Mouse (Mus musculus): ENCODE results near the gene Larp1b. TPM values are rescaled to one million over a fixed set of nuclear protein-coding genes. Genes with fewer than 3 reads are reported as not detected.

The Larp1b gene
- polyA plus RNA-seq, 1 experiment from 2014 or later = 2.2 TPM

DNA sequence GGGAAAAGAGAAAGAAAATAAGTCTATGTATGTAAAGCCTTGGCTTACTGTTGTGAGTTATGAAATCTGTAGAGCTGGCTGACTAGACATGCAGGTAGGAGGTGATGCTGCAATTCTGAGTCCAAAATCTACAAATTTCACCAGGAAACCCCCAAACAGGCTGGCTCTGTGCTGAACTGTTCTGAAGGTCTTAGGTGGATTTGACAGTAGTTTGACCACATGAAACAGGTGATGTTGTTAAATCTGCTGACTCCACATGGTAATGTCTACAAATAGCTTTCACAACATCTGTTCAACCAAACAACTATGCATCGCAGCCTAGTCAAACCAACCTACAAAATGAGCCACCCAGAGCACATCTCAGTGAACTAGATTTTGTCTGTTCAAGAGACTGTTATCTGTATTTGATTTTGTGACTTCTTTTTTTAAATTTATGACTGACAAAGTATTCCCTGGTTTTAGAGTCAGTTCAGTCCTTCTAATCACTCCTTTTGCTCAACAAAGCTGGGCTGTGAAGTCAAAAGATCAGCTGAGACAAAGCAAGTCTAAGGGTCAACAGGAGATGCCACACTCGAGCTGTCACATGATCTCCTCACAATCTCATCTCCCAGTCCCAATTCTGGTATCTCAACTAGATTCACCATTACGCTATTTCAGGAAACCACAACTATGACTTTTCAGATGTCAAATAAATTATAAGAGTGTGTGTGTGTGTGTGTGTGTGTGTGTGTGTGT is 112.4 kb downstream of the Larp1b start:
- Histone ChIP-seq H3K9ac (ENCODE audit: low read depth, low read length) (no peak overlapping the region), H3K36me3 (ENCODE audit: control insufficient read depth, insufficient read depth, low read length) (no peaks in the 10 kb centered on the region), H3K27ac (ENCODE audit: low read depth, low read length) (no peak overlapping the region), H3K4me1 (replicated peaks; ENCODE audit: control insufficient read depth, insufficient read depth, low read length) (no peaks in the 10 kb centered on the region), H3K4me3 (ENCODE audit: low read depth, low read length) (no peak overlapping the region), H3K9me3 (ENCODE audit: control insufficient read depth, low read length) (no peaks in the 10 kb centered on the region), H3K27me3 (ENCODE audit: control insufficient read depth, insufficient read depth, low read length) (no peaks in the 10 kb centered on the region), H3K4me2 (replicated peaks; ENCODE audit: low read depth, low read length) (no peak overlapping the region)
- WGBS = 90% methylated on average over 3 of the region's 3 CpGs
- no peak for DNase-seq (ENCODE audit: low spot score)
- ATAC-seq (ENCODE audit: low FRiP score) = no peak

DNA sequence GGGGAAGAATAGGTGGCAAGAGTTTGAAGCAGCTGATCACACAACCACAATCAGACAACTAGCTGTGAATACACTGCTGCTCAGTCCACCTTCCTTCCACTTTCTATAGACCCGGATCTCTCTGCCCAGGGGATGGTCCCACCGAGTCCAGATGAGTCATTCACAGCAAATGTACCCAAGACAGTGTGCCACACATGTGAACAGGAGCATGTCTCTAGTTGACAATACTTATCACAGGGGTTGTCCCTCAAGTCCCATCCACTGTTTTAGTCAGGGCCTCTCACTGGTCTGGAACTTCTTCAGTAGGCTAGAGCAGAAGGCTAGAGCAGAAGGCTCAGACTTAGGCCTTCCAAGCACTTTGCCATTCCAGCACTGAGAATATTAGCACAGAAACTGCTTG is 113.1 kb downstream of the Larp1b start:
- Histone ChIP-seq H3K4me1 (replicated peaks; ENCODE audit: control insufficient read depth, insufficient read depth, low read length) (no peaks in the 10 kb centered on the region), H3K9ac (ENCODE audit: low read depth, low read length) (no peak overlapping the region), H3K36me3 (ENCODE audit: control insufficient read depth, insufficient read depth, low read length) (no peaks in the 10 kb centered on the region), H3K4me2 (replicated peaks; ENCODE audit: low read depth, low read length) (no peak overlapping the region), H3K9me3 (ENCODE audit: control insufficient read depth, low read length) (no peaks in the 10 kb centered on the region), H3K4me3 (ENCODE audit: low read depth, low read length) (no peak overlapping the region), H3K27ac (ENCODE audit: low read depth, low read length) (no peak overlapping the region), H3K27me3 (ENCODE audit: control insufficient read depth, insufficient read depth, low read length) (no peaks in the 10 kb centered on the region)
- ATAC-seq (ENCODE audit: low FRiP score) (no peak), DNase-seq (ENCODE audit: low spot score) (no peak)
- 92% methylated on average over 2 of the region's 2 CpGs for WGBS

DNA sequence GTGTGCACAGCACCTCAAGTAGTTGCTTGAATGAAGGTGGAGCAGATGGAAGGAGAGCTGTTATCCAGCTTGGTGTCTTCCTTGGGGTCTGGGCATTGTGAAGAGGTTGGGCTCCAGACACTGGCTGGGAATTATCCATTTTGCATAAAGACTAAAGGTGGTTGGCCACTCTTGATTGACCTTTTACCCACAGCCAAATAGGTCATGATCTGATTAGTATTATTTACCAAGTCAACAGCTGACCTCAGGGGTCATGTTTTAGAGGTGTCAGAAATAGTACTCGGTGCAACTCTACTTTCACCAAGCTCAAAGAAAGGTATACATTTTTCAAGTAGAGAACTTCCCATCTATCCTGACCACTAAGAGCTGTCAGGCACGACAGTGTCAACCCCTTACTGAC is 115.7 kb downstream of the Larp1b start:
- 87% methylated on average over 2 of the region's 2 CpGs for WGBS
- H3K9me3 ChIP-seq (ENCODE audit: control insufficient read depth, low read length) = no peaks in the 10 kb centered on the region
- H3K4me1 ChIP-seq (replicated peaks; ENCODE audit: control insufficient read depth, insufficient read depth, low read length) = no peaks in the 10 kb centered on the region
- 0 out of 2 replicates have a peak, but pooled peaks cover 2% of the 10 kb centered on the region for H3K36me3 ChIP-seq (ENCODE audit: control insufficient read depth, insufficient read depth, low read length)
- ATAC-seq (ENCODE audit: low FRiP score) = no peak
- H3K9ac ChIP-seq (ENCODE audit: low read depth, low read length) = no peak overlapping the region
- no peak overlapping the region for H3K27ac ChIP-seq (ENCODE audit: low read depth, low read length)
- no peak overlapping the region for H3K4me2 ChIP-seq (replicated peaks; ENCODE audit: low read depth, low read length)
- H3K4me3 ChIP-seq (ENCODE audit: low read depth, low read length) = no peak overlapping the region
- no peaks in the 10 kb centered on the region for H3K27me3 ChIP-seq (ENCODE audit: control insufficient read depth, insufficient read depth, low read length)
- no peak for DNase-seq (ENCODE audit: low spot score)

DNA sequence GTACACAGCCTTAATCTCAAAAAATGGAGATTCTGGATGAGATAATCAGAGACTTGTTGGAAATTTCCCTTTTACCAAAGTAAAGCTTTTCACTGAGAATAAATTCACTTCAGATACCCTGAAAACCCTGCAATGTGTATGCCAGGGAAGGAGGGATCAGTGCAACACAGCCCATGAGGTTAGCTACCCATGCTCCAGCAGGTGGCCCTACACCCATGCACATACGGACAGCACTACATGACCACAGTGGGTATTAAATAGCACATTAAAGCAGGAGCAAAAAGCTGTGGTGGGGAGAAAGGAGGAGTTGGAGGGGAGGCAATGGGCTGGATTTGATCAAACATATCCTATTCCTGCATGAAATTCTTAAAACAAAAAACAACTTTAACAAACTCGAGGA is 120.9 kb downstream of the Larp1b start:
- 74% methylated on average over 2 of the region's 2 CpGs for WGBS
- no peak overlapping the region for H3K4me3 ChIP-seq (ENCODE audit: low read depth, low read length)

DNA sequence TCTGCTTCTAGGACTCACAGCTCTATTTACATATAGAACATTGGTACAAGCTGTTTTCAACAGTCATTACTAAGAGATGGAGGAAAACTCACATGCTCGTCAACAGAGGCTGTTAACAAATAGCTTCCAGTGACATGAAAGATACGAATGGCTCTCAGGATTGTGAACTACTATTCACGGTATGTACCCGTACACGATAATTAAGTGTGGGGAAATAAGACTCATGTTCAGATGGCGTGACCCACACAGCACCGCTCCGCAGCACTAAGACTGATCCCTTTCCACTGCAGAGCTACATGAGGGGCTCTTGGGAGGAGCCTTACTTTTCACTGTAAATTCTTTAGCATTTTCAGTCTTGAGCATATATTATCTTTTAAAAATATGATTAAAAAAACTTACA is 125.7 kb downstream of the Larp1b start:
- Histone ChIP-seq H3K27me3 (ENCODE audit: control insufficient read depth, insufficient read depth, low read length) (no peaks in the 10 kb centered on the region), H3K27ac (ENCODE audit: low read depth, low read length) (no peak overlapping the region), H3K9ac (ENCODE audit: low read depth, low read length) (no peak overlapping the region), H3K4me3 (ENCODE audit: low read depth, low read length) (no peak overlapping the region), H3K9me3 (ENCODE audit: control insufficient read depth, low read length) (no peaks in the 10 kb centered on the region), H3K4me2 (replicated peaks; ENCODE audit: low read depth, low read length) (no peak overlapping the region), H3K4me1 (replicated peaks; ENCODE audit: control insufficient read depth, insufficient read depth, low read length) (no peaks in the 10 kb centered on the region), H3K36me3 (ENCODE audit: control insufficient read depth, insufficient read depth, low read length) (no peaks in the 10 kb centered on the region)
- DNase-seq (ENCODE audit: low spot score) = no peak
- ATAC-seq (ENCODE audit: low FRiP score) = no peak
- whole genome bisulfite sequencing = 86% methylated on average over 8 of the region's 8 CpGs

More for the DNA sequence above, 120.9 kb downstream of the Larp1b start:
- Histone ChIP-seq H3K9ac (ENCODE audit: low read depth, low read length) (no peak overlapping the region), H3K27me3 (ENCODE audit: control insufficient read depth, insufficient read depth, low read length) (no peaks in the 10 kb centered on the region), H3K4me1 (replicated peaks; ENCODE audit: control insufficient read depth, insufficient read depth, low read length) (no peaks in the 10 kb centered on the region), H3K36me3 (ENCODE audit: control insufficient read depth, insufficient read depth, low read length) (0 out of 2 replicates have a peak, but pooled peaks cover 2% of the 10 kb centered on the region), H3K4me2 (replicated peaks; ENCODE audit: low read depth, low read length) (no peak overlapping the region), H3K9me3 (ENCODE audit: control insufficient read depth, low read length) (no peaks in the 10 kb centered on the region), H3K27ac (ENCODE audit: low read depth, low read length) (no peak overlapping the region)
- ATAC-seq (ENCODE audit: low FRiP score) = no peak
- no peak for DNase-seq (ENCODE audit: low spot score)

GRCm38 (mm10) chr3:41078673-41079072 is 129.0 kb downstream of the Larp1b start:
- Histone ChIP-seq H3K27ac (ENCODE audit: low read depth, low read length) (no peak overlapping the region), H3K4me3 (ENCODE audit: low read depth, low read length) (no peak overlapping the region), H3K27me3 (ENCODE audit: control insufficient read depth, insufficient read depth, low read length) (no peaks in the 10 kb centered on the region), H3K36me3 (ENCODE audit: control insufficient read depth, insufficient read depth, low read length) (no peaks in the 10 kb centered on the region), H3K4me1 (replicated peaks; ENCODE audit: control insufficient read depth, insufficient read depth, low read length) (0 out of 2 replicates have a peak, but pooled peaks cover 6% of the 10 kb centered on the region), H3K9ac (ENCODE audit: low read depth, low read length) (no peak overlapping the region), H3K4me2 (replicated peaks; ENCODE audit: low read depth, low read length) (no peak overlapping the region), H3K9me3 (ENCODE audit: control insufficient read depth, low read length) (no peaks in the 10 kb centered on the region)
- DNase-seq (ENCODE audit: low spot score) (no peak), ATAC-seq (ENCODE audit: low FRiP score) (no peak)
- 99% methylated on average over 2 of the region's 2 CpGs for WGBS

DNA sequence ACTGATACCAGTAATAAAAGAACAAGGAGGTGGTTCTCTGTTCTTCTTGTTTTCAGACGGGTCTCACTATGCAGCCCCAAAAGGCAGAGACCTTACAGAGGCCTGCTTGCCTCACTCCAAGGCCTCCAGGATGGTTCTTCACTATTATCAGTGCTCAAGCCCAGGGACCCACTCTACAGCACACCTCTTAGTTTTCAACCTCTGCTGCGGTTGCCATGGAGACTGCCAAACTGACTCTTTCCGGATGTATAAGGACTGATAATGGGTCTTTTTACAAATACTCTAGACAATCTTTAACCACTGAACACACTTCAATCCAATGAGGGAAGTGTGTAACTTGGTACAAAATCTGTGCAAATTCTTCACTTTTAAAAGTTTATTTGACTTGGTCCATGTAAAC is 131.1 kb downstream of the Larp1b start:
- Histone ChIP-seq H3K27ac (ENCODE audit: low read depth, low read length) (no peak overlapping the region), H3K4me2 (replicated peaks; ENCODE audit: low read depth, low read length) (peak overlapping the region; percentile 28), H3K4me3 (ENCODE audit: low read depth, low read length) (0 out of 2 replicates have a peak overlapping the region, but pooled peaks have one; percentile 12), H3K9ac (ENCODE audit: low read depth, low read length) (0 out of 2 replicates have a peak overlapping the region, but pooled peaks have one; percentile 11), H3K9me3 (ENCODE audit: control insufficient read depth, low read length) (no peaks in the 10 kb centered on the region), H3K4me1 (replicated peaks; ENCODE audit: control insufficient read depth, insufficient read depth, low read length) (0 out of 2 replicates have a peak, but pooled peaks cover 6% of the 10 kb centered on the region), H3K36me3 (ENCODE audit: control insufficient read depth, insufficient read depth, low read length) (no peaks in the 10 kb centered on the region), H3K27me3 (ENCODE audit: control insufficient read depth, insufficient read depth, low read length) (no peaks in the 10 kb centered on the region)
- ATAC-seq (ENCODE audit: low FRiP score) = no peak
- WGBS = 51% methylated on average over 3 of the region's 3 CpGs
- no peak for DNase-seq (ENCODE audit: low spot score)

GRCm38 (mm10) chr3:41081474-41082301 is 132.1 kb downstream of the Larp1b start:
- H3K4me2 ChIP-seq (replicated peaks; ENCODE audit: low read depth, low read length) = peak overlapping the region; percentile 74
- DNase-seq (ENCODE audit: low spot score) (peak; percentile 48), ATAC-seq (ENCODE audit: low FRiP score) (no peak)
- no peaks in the 10 kb centered on the region for H3K36me3 ChIP-seq (ENCODE audit: control insufficient read depth, insufficient read depth, low read length)
- H3K27ac ChIP-seq (ENCODE audit: low read depth, low read length) = peak overlapping the region; percentile 67; the same call in 1 of the 2 replicates
- H3K9ac ChIP-seq (ENCODE audit: low read depth, low read length) = peak overlapping the region; percentile 80
- H3K9me3 ChIP-seq (ENCODE audit: control insufficient read depth, low read length) = no peaks in the 10 kb centered on the region
- H3K4me1 ChIP-seq (replicated peaks; ENCODE audit: control insufficient read depth, insufficient read depth, low read length) = 0 out of 2 replicates have a peak, but pooled peaks cover 6% of the 10 kb centered on the region
- WGBS = 4% methylated on average over 23 of the region's 23 CpGs
- peak overlapping the region; percentile 88 for H3K4me3 ChIP-seq (ENCODE audit: low read depth, low read length)
- no peaks in the 10 kb centered on the region for H3K27me3 ChIP-seq (ENCODE audit: control insufficient read depth, insufficient read depth, low read length)

All from hindbrain, embryonic 11.5 days (tissue).